Mouse (Mus musculus): Measurements from ENCODE around the gene Sost.

DNA sequence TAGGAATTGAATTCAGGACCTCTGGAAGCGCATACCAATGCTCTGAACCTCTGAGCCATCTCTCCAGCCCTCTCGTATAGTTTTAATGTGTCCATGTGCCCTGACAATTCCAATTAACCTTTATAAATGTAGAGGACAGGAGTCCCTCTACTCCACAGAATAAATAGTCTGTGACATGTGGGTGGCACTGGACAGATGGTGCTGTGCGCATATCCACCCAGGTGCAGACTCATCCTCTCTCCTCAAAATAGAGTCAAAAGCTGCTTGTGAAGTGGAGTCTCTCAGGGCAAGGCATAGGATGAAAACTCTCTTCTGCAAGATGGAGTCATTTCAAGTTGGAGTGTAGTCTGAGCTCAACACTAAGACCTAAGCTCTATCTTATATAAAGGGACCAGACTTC lies 23.4 kb upstream of the Sost start:
- TF ChIP-seq MAX (IDR thresholded peaks at IDR 0.05; ENCODE audit: low read depth) = no peak
- no peak for TF ChIP-seq MYOG (IDR thresholded peaks at IDR 0.05; ENCODE audit: control insufficient read depth in 1 of 3, insufficient read depth in 1 of 3, insufficient read length in 2 of 3, low read depth in 2 of 3)
- TF ChIP-seq POLR2A (IDR thresholded peaks at IDR 0.05; ENCODE audit: insufficient read length, low read depth) = no peak
- no peak for TF ChIP-seq E2F4 (IDR thresholded peaks at IDR 0.05; ENCODE audit: insufficient read depth)
- no peak for TF ChIP-seq REST (IDR thresholded peaks at IDR 0.05; ENCODE audit: insufficient read depth, insufficient read length)
- TF ChIP-seq MYOD1 (IDR thresholded peaks at IDR 0.05; ENCODE audit: control insufficient read depth in 1 of 3, insufficient read length in 2 of 3, low read depth in 2 of 3) = no peak
- no peak for TF ChIP-seq USF1 (IDR thresholded peaks at IDR 0.05; ENCODE audit: low read depth)
- no peak for TF ChIP-seq TCF3 (IDR thresholded peaks at IDR 0.05; ENCODE audit: insufficient read length, low read depth)
- no peak for TF ChIP-seq CEBPB (IDR thresholded peaks at IDR 0.05; ENCODE audit: insufficient read depth, poor library complexity, severe bottlenecking)
- no peak for TF ChIP-seq TCF12 (IDR thresholded peaks at IDR 0.05; ENCODE audit: insufficient read depth, poor library complexity, severe bottlenecking)
